Mouse (Mus musculus) small intestine, adult 2 months (tissue): ENCODE results near the gene Mmp25.

Experiments used
- CTCF ChIP-seq: fragments of 200-500 bp; IDR thresholded peaks from 2 replicates; pipeline ENCODE4 v1.5.1; 2012; ENCODE audit warnings: low read depth, mild to moderate bottlenecking, control low read depth, inconsistent platforms, low read length, moderate library complexity, mixed read lengths; ENCODE audit not compliant: insufficient replicate concordance, insufficient read length; ENCODE audit errors: extremely low read depth
- POLR2A ChIP-seq: fragments of 200-500 bp; IDR thresholded peaks from 2 replicates; pipeline ENCODE4 v1.6.1; 2012; ENCODE audit warnings: low read depth, mild to moderate bottlenecking, control low read depth, inconsistent platforms, low read length, moderate library complexity

- TF ChIP-seq POLR2A, result no peak
- TF ChIP-seq CTCF, result no peak
Observed at GRCm38 (mm10) chr17:23672761-23673160, 27.7 kb upstream of the Mmp25 start.
